Mouse (Mus musculus): ENCODE results near the gene Dera. TPM values are rescaled to one million over a fixed set of nuclear protein-coding genes. Genes with fewer than 3 reads are reported as not detected.

The Dera gene
- polyA plus RNA-seq, 1 experiment from 2014 or later = 47.1 TPM

DNA sequence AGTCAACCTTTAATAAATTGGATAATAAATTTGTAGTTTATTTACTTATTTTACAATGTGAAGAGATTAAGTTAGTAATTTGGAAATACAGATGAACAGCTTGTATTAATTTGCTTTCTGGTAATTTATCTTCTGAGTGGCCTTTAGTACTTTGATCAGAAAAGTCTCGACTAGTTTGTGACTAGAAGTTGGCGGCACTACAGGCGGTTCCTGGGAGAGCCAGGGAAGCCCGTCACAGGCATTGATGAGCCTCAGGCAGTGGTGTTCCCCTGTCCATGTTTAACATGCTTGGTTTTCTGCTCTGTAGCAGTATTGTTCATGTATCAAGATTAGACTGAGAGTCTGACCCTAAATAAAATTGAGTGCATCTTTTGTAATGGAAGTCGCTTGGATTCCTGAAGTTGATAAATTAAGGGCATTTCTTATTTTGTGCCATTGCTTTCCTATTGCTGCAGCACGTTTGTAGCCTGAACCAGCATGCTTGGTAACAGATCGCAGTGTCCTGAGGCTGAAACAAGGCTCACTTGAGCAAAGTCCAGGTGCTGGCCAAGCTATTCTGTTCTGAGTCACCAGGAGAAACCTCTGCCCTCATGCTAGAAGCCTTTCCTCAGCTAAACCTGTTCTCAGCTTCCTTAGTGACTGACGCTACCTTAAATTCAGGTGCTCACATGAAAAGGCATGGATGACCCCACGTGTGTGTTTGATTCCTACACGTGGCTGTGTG, 2.6 kb upstream of the Dera start:
- no peak overlapping the region for H3K9ac ChIP-seq (ENCODE audit: low read length)
- DNase-seq (ENCODE audit: low spot score) = peak; percentile 27
- no peaks in the 10 kb centered on the region for H3K4me1 ChIP-seq (replicated peaks; ENCODE audit: control insufficient read depth, insufficient read depth)
- no peak overlapping the region for H3K4me2 ChIP-seq (replicated peaks; ENCODE audit: low read depth)
- no peak overlapping the region for H3K27ac ChIP-seq (replicated peaks)
- no peaks in the 10 kb centered on the region for H3K27me3 ChIP-seq (ENCODE audit: control insufficient read depth, insufficient read depth, low read length)
- ATAC-seq (ENCODE audit: low FRiP score, low TSS enrichment) = peak; percentile 74
- TF ChIP-seq CTCF (IDR thresholded peaks at IDR 0.05; ENCODE audit: low read depth) (no peak), EP300 (optimal IDR thresholded peaks at IDR 0.05) (no peak)
- H3K36me3 ChIP-seq (ENCODE audit: control insufficient read depth, insufficient read depth, low read length) = peaks cover 11% of the 10 kb centered on the region
- no peaks in the 10 kb centered on the region for H3K9me3 ChIP-seq (ENCODE audit: control insufficient read depth, low read length)
- WGBS = 77% methylated on average over 10 of the region's 10 CpGs
- H3K4me3 ChIP-seq (ENCODE audit: low read depth, low read length) = no peak overlapping the region

DNA sequence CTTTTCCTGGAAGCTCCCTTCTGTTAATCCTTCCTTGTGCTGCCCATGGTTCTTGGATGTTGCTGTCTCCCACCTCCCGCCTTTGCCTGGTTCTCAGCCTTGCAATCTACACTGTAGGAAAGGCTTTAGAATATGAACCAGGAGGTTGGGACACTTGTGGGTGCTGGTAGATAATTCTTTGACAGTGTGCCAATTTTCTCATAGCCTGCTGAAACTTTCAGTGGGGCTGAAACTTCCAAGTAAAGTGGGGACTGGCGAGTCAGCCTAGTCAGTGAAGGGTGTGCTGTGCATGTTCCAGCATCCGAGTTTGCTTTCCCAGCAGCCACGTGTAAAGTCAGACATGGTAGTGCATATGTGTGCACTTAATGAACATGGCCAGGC, 2.1 kb upstream of the Dera start:
- Histone ChIP-seq H3K27me3 (ENCODE audit: control insufficient read depth, insufficient read depth, low read length) (no peaks in the 10 kb centered on the region), H3K9ac (ENCODE audit: low read length) (no peak overlapping the region), H3K4me1 (replicated peaks; ENCODE audit: control insufficient read depth, insufficient read depth) (no peaks in the 10 kb centered on the region), H3K4me3 (ENCODE audit: low read depth, low read length) (no peak overlapping the region), H3K27ac (replicated peaks) (no peak overlapping the region), H3K36me3 (ENCODE audit: control insufficient read depth, insufficient read depth, low read length) (peaks cover 11% of the 10 kb centered on the region), H3K4me2 (replicated peaks; ENCODE audit: low read depth) (no peak overlapping the region), H3K9me3 (ENCODE audit: control insufficient read depth, low read length) (no peaks in the 10 kb centered on the region)
- WGBS = 83% methylated on average over 4 of the region's 4 CpGs
- TF ChIP-seq EP300 (optimal IDR thresholded peaks at IDR 0.05) = no peak
- ATAC-seq (ENCODE audit: low FRiP score, low TSS enrichment) (no peak), DNase-seq (ENCODE audit: low spot score) (no peak)

DNA sequence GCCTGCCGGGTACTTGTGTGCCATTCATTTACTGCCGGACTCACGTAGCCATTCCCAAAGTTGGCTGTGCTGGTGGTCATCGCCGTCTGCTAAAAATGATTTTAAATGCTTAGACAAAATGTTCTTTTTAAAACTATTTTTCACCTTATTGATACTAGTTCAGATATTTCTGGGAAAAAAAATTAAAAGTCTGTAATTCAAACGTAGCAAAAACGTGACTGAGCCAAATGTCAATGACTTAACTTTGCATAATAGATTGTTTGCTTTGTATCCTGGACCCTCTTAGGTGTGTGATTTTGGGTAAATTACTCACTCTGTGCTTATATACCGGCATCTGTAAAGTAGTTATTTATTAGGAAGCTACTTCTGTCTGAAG, 499 bp downstream of the Dera start:
- Histone ChIP-seq H3K4me3 (ENCODE audit: low read depth, low read length) (peak overlapping the region; percentile 74), H3K9me3 (ENCODE audit: control insufficient read depth, low read length) (no peaks in the 10 kb centered on the region), H3K27ac (replicated peaks) (peak overlapping the region; percentile 78; the same call in 1 of the 2 replicates), H3K27me3 (ENCODE audit: control insufficient read depth, insufficient read depth, low read length) (no peaks in the 10 kb centered on the region), H3K36me3 (ENCODE audit: control insufficient read depth, insufficient read depth, low read length) (peaks cover 3% of the 10 kb centered on the region; the same call in 1 of the 2 replicates), H3K4me2 (replicated peaks; ENCODE audit: low read depth) (peak overlapping the region; percentile 81), H3K4me1 (replicated peaks; ENCODE audit: control insufficient read depth, insufficient read depth) (no peaks in the 10 kb centered on the region), H3K9ac (ENCODE audit: low read length) (peak overlapping the region; percentile 81)
- ATAC-seq (ENCODE audit: low FRiP score, low TSS enrichment) = no peak
- DNase-seq (ENCODE audit: low spot score) = no peak
- TF ChIP-seq CTCF (IDR thresholded peaks at IDR 0.05; ENCODE audit: low read depth) = no peak
- TF ChIP-seq EP300 (optimal IDR thresholded peaks at IDR 0.05) = no peak
- WGBS = under 1% methylated on average over 8 of the region's 8 CpGs

DNA sequence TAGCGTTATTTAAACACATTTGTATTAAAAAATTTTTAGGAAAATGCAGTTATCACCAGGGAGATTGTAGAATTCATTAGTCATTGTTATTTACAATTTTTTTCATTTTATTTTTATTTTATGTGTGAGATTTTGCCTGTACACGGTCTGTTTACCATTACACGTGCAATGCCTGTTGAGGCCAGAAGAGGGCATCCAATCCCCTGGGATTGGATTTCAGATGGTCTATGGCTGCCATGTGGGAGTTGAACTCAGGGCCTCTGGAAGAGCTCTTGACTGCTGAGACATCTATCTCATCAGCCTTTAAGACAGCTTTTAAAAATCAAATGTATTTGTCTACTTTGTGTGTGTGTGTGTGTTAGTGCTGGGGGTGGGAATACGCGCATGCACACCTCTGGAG, 2.0 kb downstream of the Dera start:
- no peak for DNase-seq (ENCODE audit: low spot score)
- Histone ChIP-seq H3K27ac (replicated peaks) (no peak overlapping the region), H3K4me3 (ENCODE audit: low read depth, low read length) (no peak overlapping the region), H3K9ac (ENCODE audit: low read length) (no peak overlapping the region), H3K9me3 (ENCODE audit: control insufficient read depth, low read length) (no peaks in the 10 kb centered on the region), H3K4me2 (replicated peaks; ENCODE audit: low read depth) (no peak overlapping the region), H3K36me3 (ENCODE audit: control insufficient read depth, insufficient read depth, low read length) (no peaks in the 10 kb centered on the region), H3K4me1 (replicated peaks; ENCODE audit: control insufficient read depth, insufficient read depth) (no peaks in the 10 kb centered on the region), H3K27me3 (ENCODE audit: control insufficient read depth, insufficient read depth, low read length) (no peaks in the 10 kb centered on the region)
- no peak for ATAC-seq (ENCODE audit: low FRiP score, low TSS enrichment)
- 74% methylated on average over 5 of the region's 5 CpGs for WGBS
- TF ChIP-seq EP300 (optimal IDR thresholded peaks at IDR 0.05) = no peak
- TF ChIP-seq CTCF (IDR thresholded peaks at IDR 0.05; ENCODE audit: low read depth) = peak; percentile 75

DNA sequence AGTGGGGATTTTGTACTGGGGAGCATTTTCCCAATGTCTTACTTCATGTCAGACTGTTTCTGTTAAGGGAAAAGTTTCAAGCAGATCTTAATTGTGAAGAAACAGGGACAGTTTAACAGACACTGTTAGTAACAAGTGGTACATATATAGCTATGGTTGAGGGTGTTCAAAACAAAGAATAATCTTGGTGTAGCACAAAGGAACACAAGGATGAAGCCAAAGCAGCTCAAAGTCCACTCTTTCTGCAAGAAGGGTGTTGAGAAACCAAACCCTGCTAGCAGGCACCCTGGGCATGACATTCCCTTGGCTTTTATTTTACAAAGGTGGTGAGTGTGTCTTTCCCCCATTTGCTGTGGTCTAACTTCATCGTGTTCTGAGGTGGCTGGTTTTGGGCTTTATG, 3.5 kb downstream of the Dera start:
- no peak overlapping the region for H3K27ac ChIP-seq (replicated peaks)
- WGBS = 88% methylated on average over 1 of the region's 1 CpGs
- TF ChIP-seq EP300 (optimal IDR thresholded peaks at IDR 0.05) (no peak), CTCF (IDR thresholded peaks at IDR 0.05; ENCODE audit: low read depth) (no peak)
- no peak overlapping the region for H3K4me2 ChIP-seq (replicated peaks; ENCODE audit: low read depth)
- DNase-seq (ENCODE audit: low spot score) (no peak), ATAC-seq (ENCODE audit: low FRiP score, low TSS enrichment) (no peak)
- H3K36me3 ChIP-seq (ENCODE audit: control insufficient read depth, insufficient read depth, low read length) = no peaks in the 10 kb centered on the region
- H3K27me3 ChIP-seq (ENCODE audit: control insufficient read depth, insufficient read depth, low read length) = no peaks in the 10 kb centered on the region
- no peaks in the 10 kb centered on the region for H3K9me3 ChIP-seq (ENCODE audit: control insufficient read depth, low read length)
- H3K4me1 ChIP-seq (replicated peaks; ENCODE audit: control insufficient read depth, insufficient read depth) = no peaks in the 10 kb centered on the region
- H3K9ac ChIP-seq (ENCODE audit: low read length) = no peak overlapping the region
- no peak overlapping the region for H3K4me3 ChIP-seq (ENCODE audit: low read depth, low read length)

DNA sequence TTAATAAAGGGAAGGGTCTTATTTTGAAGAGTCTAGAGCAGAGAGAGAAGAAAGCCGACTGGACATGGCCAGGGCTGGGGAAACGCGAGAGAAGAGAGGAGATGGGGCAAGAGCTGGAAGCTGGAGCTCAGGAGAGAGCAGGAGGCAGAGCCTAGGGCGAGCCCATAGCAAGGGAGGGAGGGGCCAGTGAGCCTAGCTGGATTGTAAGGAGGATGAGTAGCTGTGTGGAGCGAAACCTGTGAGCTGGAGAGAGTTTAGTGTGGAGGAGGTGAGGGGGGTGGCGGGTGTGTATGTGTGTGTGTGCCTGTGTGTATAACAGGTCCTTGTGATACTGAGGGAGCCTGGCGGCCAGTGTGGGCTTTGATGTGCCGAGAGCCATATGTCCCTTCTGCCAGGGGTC, 5.3 kb downstream of the Dera start:
- Histone ChIP-seq H3K27ac (replicated peaks) (no peak overlapping the region), H3K9me3 (ENCODE audit: control insufficient read depth, low read length) (no peaks in the 10 kb centered on the region), H3K4me1 (replicated peaks; ENCODE audit: control insufficient read depth, insufficient read depth) (no peaks in the 10 kb centered on the region), H3K27me3 (ENCODE audit: control insufficient read depth, insufficient read depth, low read length) (no peaks in the 10 kb centered on the region), H3K4me2 (replicated peaks; ENCODE audit: low read depth) (no peak overlapping the region), H3K4me3 (ENCODE audit: low read depth, low read length) (no peak overlapping the region), H3K36me3 (ENCODE audit: control insufficient read depth, insufficient read depth, low read length) (no peaks in the 10 kb centered on the region), H3K9ac (ENCODE audit: low read length) (no peak overlapping the region)
- 41% methylated on average over 8 of the region's 8 CpGs for WGBS
- DNase-seq (ENCODE audit: low spot score) = no peak
- TF ChIP-seq CTCF (IDR thresholded peaks at IDR 0.05; ENCODE audit: low read depth) = no peak
- TF ChIP-seq EP300 (optimal IDR thresholded peaks at IDR 0.05) = no peak
- ATAC-seq (ENCODE audit: low FRiP score, low TSS enrichment) = peak; percentile 40; the same call in 1 of the 2 replicates
